Mouse (Mus musculus): ENCODE results near the gene Sf3b1. TPM values are rescaled to one million over a fixed set of nuclear protein-coding genes. Genes with fewer than 3 reads are reported as not detected.
A peak's percentile ranks its signal among the peaks of the same experiment; 100 is the strongest.

Gene Sf3b1
- total and polyA plus RNA-seq, 2 experiments from 2014 or later: 308 to 311 TPM

- Histone ChIP-seq H3K4me3 (ENCODE audit: low read depth, low read length) (no peak overlapping the region), H3K4me2 (ENCODE audit: low read depth) (no peak overlapping the region), H3K9me3 (ENCODE audit: low read length) (no peaks in the 10 kb centered on the region), H3K27me3 (ENCODE audit: insufficient read depth, low read length) (no peaks in the 10 kb centered on the region), H3K9ac (no peak overlapping the region), H3K4me1 (ENCODE audit: insufficient read depth) (peaks cover 7% of the 10 kb centered on the region; the same call in 1 of the 2 replicates), H3K36me3 (ENCODE audit: insufficient read depth) (no peaks in the 10 kb centered on the region), H3K27ac (ENCODE audit: low read depth, low read length) (no peak overlapping the region)
- 90% methylated on average over 5 of the region's 5 CpGs for WGBS
- ATAC-seq: no peak
- no peak for TF ChIP-seq CTCF (IDR thresholded peaks at IDR 0.05; ENCODE audit: low read depth)
- no peak for DNase-seq
These were observed 28.2 kb upstream of the Sf3b1 start for GRCm38 (mm10) chr1:55055322-55056115.

GRCm38 (mm10) chr1:55053596-55053995 lies 26.3 kb upstream of the Sf3b1 start:
- DNase-seq (no peak), ATAC-seq (no peak)
- H3K9ac ChIP-seq: no peak overlapping the region
- no peak overlapping the region for H3K27ac ChIP-seq (ENCODE audit: low read depth, low read length)
- no peaks in the 10 kb centered on the region for H3K36me3 ChIP-seq (ENCODE audit: insufficient read depth)
- H3K4me1 ChIP-seq (ENCODE audit: insufficient read depth): peaks cover 7% of the 10 kb centered on the region; the same call in 1 of the 2 replicates
- H3K9me3 ChIP-seq (ENCODE audit: low read length): no peaks in the 10 kb centered on the region
- H3K27me3 ChIP-seq (ENCODE audit: insufficient read depth, low read length): no peaks in the 10 kb centered on the region
- 81% methylated on average over 4 of the region's 4 CpGs for WGBS
- peak overlapping the region; percentile 93 for H3K4me3 ChIP-seq (ENCODE audit: low read depth, low read length)
- TF ChIP-seq CTCF (IDR thresholded peaks at IDR 0.05; ENCODE audit: low read depth): no peak
- H3K4me2 ChIP-seq (ENCODE audit: low read depth): peak overlapping the region; percentile 77

- peak; percentile 14 for TF ChIP-seq CTCF (IDR thresholded peaks at IDR 0.05; ENCODE audit: low read depth)
- WGBS: under 1% methylated on average over 41 of the region's 42 CpGs
- Histone ChIP-seq H3K9ac (peak overlapping the region; percentile 71), H3K27ac (ENCODE audit: low read depth, low read length) (peak overlapping the region; percentile 64), H3K36me3 (ENCODE audit: insufficient read depth) (no peaks in the 10 kb centered on the region), H3K9me3 (ENCODE audit: low read length) (no peaks in the 10 kb centered on the region), H3K4me1 (ENCODE audit: insufficient read depth) (peaks cover 7% of the 10 kb centered on the region; the same call in 1 of the 2 replicates), H3K4me3 (ENCODE audit: low read depth, low read length) (peak overlapping the region; percentile 93), H3K27me3 (ENCODE audit: insufficient read depth, low read length) (no peaks in the 10 kb centered on the region), H3K4me2 (ENCODE audit: low read depth) (peak overlapping the region; percentile 77)
- DNase-seq: no peak
- peak; percentile 15 for ATAC-seq
These were observed 25.7 kb upstream of the Sf3b1 start for GRCm38 (mm10) chr1:55053005-55053404.

- Histone ChIP-seq H3K4me1 (ENCODE audit: insufficient read depth) (peaks cover 7% of the 10 kb centered on the region; the same call in 1 of the 2 replicates), H3K36me3 (ENCODE audit: insufficient read depth) (no peaks in the 10 kb centered on the region), H3K4me2 (ENCODE audit: low read depth) (peak within 1 kb of the TSS; percentile 77), H3K27ac (ENCODE audit: low read depth, low read length) (peak within 1 kb of the TSS; percentile 64), H3K9ac (peak within 1 kb of the TSS; percentile 71), H3K9me3 (ENCODE audit: low read length) (no peaks in the 10 kb centered on the region), H3K27me3 (ENCODE audit: insufficient read depth, low read length) (no peaks in the 10 kb centered on the region), H3K4me3 (ENCODE audit: low read depth, low read length) (peak within 1 kb of the TSS; percentile 93)
- TF ChIP-seq CTCF (IDR thresholded peaks at IDR 0.05; ENCODE audit: low read depth): peak; percentile 45; the same call in 1 of the 2 replicates
- peak; percentile 100 for ATAC-seq
- DNase-seq: peak; percentile 99
- WGBS: under 1% methylated on average over 46 of the region's 46 CpGs
These were observed 25.2 kb upstream of the Sf3b1 start, which contains the start of gene Coq10b for GRCm38 (mm10) chr1:55052355-55052953. TSS of gene Coq10b (plus strand) at chr1:55052770.

GRCm38 (mm10) chr1:55051671-55052070 lies 24.4 kb upstream of the Sf3b1 start:
- no peak overlapping the region for H3K27ac ChIP-seq (ENCODE audit: low read depth, low read length)
- no peak for ATAC-seq
- no peak for DNase-seq
- H3K4me2 ChIP-seq (ENCODE audit: low read depth): peak overlapping the region; percentile 77
- no peaks in the 10 kb centered on the region for H3K27me3 ChIP-seq (ENCODE audit: insufficient read depth, low read length)
- no peaks in the 10 kb centered on the region for H3K9me3 ChIP-seq (ENCODE audit: low read length)
- no peak overlapping the region for H3K4me3 ChIP-seq (ENCODE audit: low read depth, low read length)
- no peak for TF ChIP-seq CTCF (IDR thresholded peaks at IDR 0.05; ENCODE audit: low read depth)
- peaks cover 7% of the 10 kb centered on the region; the same call in 1 of the 2 replicates for H3K4me1 ChIP-seq (ENCODE audit: insufficient read depth)
- no peaks in the 10 kb centered on the region for H3K36me3 ChIP-seq (ENCODE audit: insufficient read depth)
- WGBS: 73% methylated on average over 3 of the region's 3 CpGs
- H3K9ac ChIP-seq: no peak overlapping the region

GRCm38 (mm10) chr1:55048841-55049587 lies 21.7 kb upstream of the Sf3b1 start:
- no peak overlapping the region for H3K4me2 ChIP-seq (ENCODE audit: low read depth)
- no peak for TF ChIP-seq CTCF (IDR thresholded peaks at IDR 0.05; ENCODE audit: low read depth)
- H3K36me3 ChIP-seq (ENCODE audit: insufficient read depth): no peaks in the 10 kb centered on the region
- DNase-seq (no peak), ATAC-seq (no peak)
- peaks cover 7% of the 10 kb centered on the region; the same call in 1 of the 2 replicates for H3K4me1 ChIP-seq (ENCODE audit: insufficient read depth)
- 67% methylated on average over 4 of the region's 4 CpGs for WGBS
- H3K4me3 ChIP-seq (ENCODE audit: low read depth, low read length): no peak overlapping the region
- H3K27ac ChIP-seq (ENCODE audit: low read depth, low read length): no peak overlapping the region
- H3K27me3 ChIP-seq (ENCODE audit: insufficient read depth, low read length): no peaks in the 10 kb centered on the region
- no peak overlapping the region for H3K9ac ChIP-seq
- H3K9me3 ChIP-seq (ENCODE audit: low read length): no peaks in the 10 kb centered on the region
